Mouse (Mus musculus): ENCODE results near the gene Arpc3. TPM values are rescaled to one million over a fixed set of nuclear protein-coding genes. Genes with fewer than 3 reads are reported as not detected.

Arpc3 gene
- total RNA-seq (2021) (100 to 1,000 TPM; 250 to 287 TPM), polyA plus RNA-seq (2012; rRNA removed) (103 and 112 TPM in 2 replicates)
- long read RNA-seq, transcript Arpc3-202 (7 exons, 899 nt): major isoform, 63 of 70 reads
- long read RNA-seq, partial matches to known transcripts: 1 of 70 reads
- long read RNA-seq, other reads (novel, unspliced or antisense): 6 of 70 reads

GRCm38 (mm10) chr5:122391786-122392180 is at the start of gene Arpc3:
Gene Arpc3 (plus strand): TSS chr5:122391878.
- DNase-seq: peak; percentile 93

DNA sequence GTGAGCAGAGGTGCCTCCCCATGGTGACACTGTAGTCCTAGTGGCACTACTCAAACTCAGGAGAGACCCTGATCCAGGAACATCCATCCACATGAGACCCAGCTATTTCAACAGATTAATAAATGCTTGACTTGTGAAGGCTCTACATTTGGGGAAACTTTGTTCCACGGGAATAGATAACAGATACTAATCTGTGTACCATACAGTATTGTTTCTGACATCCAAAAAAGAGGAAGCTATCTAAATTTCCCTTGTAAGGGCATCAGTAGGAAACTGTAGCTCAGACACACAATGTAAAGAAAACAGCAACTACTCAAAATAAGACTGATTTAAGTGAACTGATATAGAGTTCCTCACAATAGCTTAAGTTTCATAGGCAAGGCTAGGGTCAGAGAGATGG is 48.8 kb upstream of the Arpc3 start:
- no peak for DNase-seq

GRCm38 (mm10) chr5:122343768-122344167 is 47.9 kb upstream of the Arpc3 start:
- DNase-seq: no peak

DNA sequence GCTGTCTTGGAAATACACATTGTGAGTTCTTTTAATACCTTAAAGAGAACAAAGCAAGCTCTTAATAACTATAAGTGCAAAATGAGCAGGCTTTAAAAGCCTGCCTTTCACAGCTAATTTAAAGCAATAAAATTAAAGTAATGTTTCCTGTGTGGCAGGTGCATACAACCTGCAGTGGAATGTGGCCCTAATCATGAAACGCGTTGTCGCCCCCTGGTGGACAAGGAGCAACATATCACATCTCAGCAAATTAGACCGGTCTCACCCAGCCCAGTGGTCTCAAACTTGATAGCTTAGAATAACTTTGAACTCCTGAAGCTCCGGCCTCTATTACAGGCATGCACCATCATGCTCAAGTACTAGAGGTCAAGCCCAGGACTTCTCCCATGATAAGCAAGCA is 47.4 kb upstream of the Arpc3 start:
- peak; percentile 60 for DNase-seq

DNA sequence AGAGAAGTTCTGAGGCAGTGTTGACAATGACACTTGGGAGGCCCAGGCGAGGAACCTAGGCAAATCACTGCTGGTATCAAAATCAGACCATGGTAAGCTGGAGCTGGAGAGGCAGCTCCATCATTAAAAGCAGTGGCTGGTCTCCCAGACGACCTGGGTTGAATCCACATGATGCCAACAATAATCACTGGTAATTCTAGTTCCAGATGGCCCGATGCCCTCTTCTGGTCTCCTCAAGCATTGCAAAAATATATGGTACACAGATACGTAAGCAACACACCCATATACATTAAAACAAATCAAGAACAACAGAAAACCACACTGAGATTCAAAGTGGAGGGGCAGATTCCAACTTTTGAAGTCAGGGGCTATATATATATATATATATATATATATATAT is 45.9 kb upstream of the Arpc3 start:
- no peak for DNase-seq

- DNase-seq: peak; percentile 98
These were observed 37.7 kb upstream of the Arpc3 start, which contains the start of the genes Rad9b and Vps29 for GRCm38 (mm10) chr5:122353807-122354491. Gene Rad9b (minus strand): TSS chr5:122354233. Gene Vps29 (plus strand): TSS chr5:122354369.

DNA sequence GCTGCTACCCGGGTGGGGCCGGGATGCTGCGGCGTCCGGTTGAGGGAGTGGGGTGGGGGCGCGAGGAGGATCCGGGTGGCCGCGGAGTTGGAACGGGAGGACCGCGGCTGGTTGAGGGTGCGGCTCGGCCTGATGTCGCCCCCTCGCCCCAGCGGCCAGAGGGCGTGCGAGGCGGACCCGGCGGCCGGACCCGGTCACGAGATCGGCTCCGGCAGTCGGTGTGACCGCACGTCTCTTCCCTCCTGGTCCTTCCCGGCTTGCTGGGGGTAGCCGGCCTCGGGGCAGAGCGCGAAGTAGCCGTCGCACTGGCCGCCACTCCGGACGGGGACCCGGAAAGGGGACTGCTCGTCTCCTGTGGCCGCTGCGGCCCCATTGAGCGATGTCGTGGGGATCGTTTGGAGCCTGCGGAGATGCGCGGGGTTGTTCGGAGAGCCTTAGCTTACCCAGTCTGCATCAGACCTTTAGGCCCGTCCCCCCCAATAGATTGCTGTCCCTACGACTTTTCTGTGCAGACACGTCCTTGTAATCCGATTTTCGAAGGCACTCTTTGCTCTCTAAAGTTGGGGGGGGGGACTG is 37.1 kb upstream of the Arpc3 start:
- DNase-seq: no peak

DNA sequence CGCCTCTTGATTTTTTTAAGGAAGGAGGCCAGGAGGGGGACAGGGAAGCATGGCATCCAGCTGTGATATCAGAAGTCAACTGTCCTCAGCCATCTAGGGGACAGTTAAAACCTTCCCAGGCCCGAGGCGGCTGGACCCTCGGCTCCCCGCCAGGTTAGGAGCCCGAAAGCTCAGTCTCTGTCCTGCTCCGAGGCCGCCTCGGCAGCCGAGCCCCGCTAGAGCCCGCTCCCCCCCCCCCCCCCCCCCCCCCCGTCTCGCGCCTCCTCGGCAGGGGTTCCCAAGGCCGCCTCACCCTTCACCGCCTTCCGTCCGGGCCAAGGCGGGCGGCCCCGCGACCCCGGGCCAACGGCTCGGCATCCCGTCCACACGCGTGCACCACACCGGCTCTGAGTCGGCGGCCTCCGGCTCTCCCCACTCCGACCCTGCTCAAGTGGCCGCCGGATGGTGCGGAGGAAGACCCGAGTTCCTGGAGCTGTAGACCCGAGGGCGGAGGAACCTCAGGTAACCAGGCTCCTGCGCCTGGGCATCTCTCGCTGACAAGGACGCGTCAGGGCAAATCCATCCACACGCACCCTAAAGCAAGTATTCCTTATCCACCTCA is 20.0 kb upstream of the Arpc3 start, which contains the start of gene Gpn3:
TSS of gene Gpn3 (plus strand) at position 286 of the 601 bp plus-strand sequence.
- no peak for DNase-seq

DNA sequence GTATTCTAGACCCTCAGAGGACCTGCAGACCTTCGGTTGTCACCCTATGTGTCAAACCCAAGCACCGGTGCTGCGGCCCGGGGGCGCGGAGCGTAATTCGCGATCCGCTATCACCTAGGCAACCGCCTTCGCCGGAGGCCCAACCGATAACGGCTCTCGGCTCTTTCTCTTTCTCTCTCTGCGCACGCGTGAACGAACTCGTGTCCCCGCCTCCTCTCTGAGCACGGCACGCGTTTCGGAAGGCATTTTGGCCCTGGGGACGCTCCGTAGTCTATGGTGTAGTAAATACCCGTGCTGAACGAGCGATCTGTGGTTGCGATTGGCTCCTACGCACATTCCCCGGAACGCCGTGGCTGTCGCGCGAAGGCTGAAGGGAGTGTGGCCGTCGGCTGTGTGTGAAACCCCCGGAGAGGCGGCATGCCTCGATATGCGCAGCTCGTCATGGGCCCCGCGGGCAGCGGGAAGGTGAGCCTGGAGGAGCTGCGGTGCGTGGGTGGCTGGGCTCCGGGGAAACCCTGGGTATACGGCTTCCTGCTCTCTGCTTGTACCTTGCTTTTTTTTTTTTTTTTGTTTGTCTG is 19.4 kb upstream of the Arpc3 start, which contains the start of gene Fam216a:
TSS of gene Fam216a (minus strand) at position 173 of the 578 bp plus-strand sequence.
- DNase-seq: peak; percentile 99

- DNase-seq: no peak
These were observed 18.8 kb upstream of the Arpc3 start for GRCm38 (mm10) chr5:122372878-122373277.

GRCm38 (mm10) chr5:122377101-122377833 is 14.4 kb upstream of the Arpc3 start:
- DNase-seq: no peak

DNA sequence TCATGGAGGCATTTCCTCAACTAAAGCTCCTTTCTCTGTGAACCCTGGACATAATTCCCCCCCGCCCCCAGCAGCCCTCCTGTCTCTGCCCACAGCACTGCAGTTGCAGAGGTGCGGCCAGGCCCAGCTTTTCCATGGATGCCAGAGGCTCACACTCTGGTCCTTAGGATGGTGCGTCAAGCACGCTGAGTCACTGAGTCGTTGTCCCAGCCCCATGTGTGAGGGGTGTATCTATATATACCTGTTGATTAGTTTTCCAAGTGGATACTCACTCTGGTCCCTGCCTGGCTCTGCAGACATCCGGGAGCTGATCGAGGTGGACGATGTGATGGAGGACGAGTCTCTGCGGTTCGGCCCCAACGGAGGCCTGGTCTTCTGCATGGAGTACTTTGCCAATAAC is 13.5 kb upstream of the Arpc3 start:
- no peak for DNase-seq

DNA sequence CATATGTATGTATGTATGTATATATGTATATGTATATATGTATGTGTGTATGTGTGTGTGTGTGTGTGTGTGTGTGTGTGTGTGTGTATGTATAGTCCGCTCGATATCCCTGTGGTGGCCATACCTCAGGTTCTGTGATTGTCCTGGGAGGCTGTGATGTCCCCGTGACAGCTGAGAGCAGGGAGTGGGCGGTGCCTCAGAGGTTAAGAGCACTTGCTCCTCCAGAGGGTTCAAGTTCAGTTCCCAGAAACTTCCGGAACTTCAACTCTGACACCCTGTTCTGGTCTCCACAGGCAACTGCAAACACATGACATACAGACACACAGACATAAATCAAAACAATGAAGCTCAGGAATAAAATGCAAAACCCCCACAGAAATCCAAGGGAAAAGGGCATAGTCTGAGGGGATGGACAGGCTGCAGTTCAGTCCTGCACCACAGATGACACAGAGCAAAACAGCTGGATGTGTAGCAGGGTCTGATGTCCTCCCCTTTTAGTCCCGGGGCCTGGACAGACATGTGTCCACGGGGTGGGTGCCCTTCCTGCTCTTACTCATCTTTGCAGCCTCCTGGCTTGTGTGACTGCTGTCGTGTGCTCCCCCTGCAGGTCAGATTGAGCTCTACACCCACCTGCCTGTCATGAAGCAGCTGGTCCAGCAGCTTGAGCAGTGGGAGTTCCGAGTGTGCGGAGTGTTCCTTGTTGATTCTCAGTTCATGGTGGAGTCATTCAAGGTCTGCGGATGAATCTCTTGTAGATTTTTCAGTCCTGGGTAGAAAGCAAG is 12.1 kb upstream of the Arpc3 start:
- DNase-seq: peak; percentile 80

DNA sequence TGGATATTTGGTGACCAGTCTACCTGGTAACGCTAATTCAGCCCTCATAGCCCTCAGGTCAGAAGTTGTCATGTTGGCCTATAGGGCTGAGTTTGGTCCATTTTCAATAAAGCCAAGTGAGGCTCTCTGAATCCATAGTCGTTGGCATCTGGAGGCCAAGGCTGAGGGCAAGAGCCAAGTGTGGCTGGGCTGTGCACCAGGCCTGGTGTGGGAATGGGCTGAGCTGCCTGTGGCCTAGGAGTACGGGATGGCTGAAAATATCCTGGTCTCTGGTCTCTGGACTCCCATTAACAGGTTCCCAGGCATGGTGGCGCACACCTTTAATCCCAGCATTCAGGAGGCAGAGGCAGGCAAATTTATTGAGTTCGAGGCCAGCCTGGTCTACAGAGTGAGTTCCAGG is 1.7 kb upstream of the Arpc3 start:
- DNase-seq: no peak

DNA sequence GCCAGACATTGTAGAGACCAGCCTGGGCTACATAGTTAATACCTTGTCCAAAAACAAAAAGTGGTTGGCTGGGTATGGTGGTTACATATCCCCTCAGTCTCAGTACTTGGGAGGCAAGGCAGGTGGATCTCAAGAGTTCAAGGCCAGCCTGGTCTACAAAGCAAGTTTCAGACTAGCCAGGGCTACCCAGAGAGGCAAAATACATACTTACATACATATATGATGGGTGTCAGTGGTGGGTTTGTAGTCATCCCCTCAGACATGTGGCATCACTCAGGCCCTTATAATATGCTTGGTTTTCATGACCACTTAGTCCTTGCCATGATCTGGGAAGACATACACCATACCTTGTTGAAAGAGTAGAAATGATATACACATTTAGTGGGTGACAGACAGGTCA is 1.0 kb upstream of the Arpc3 start:
- no peak for DNase-seq

GRCm38 (mm10) chr5:122391178-122391785 is 396 bp upstream of the Arpc3 start:
- DNase-seq: no peak

DNA sequence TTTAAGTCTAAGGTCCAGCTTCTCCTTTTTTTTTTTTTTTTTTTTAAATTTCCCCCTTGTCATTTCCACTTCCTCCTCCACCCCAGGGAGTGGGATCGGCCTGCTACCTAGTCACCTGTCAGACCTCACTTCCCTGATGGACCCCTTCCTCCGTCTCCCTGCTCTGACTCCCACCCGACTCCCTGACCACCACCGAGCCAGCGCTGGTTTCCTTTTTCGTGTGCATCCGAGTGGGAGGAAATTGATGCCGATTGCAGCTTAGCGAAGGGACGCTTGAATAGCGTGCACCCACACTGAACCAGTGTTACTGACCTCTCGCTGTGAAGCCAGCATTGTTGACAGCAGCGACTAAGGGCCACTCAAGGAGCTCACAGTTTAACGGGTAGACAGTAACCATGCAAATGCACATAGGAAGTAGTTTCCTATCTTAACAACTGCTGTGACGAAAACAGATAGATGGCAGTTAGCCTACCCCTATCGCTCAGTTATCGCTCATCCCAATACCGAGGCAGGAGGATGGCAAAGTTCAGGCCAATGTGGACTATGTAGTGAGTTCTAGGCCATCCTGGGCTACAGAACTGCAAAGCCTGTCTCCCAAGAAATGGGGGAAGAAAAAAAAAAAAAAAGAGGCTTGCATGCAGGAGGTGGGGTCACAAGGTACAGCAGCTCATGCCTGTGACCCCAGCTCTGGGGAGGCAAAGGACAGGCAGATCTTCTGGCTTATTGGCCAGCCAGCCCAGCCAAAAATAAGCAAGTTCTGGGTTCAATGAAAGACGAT is 738 bp downstream of the Arpc3 start:
- peak; percentile 40 for DNase-seq

DNA sequence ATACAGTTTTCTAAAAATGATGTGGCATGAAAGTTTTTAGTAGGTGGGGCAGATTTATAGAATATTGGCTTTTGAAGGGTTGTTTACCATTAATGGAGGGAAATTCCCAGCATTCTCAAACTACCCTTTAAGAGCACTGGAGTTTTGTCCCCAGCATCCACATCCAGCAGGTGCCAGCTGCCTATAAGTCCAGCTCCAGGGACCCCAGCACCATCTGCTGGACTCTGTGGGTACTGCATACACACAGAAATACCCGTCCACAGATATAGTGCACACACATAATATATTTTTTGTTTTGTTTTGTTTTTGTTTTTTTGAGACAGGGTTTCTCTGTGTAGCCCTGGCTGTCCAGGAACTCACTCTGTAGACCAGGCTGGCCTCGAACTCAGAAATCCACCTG is 2.2 kb downstream of the Arpc3 start:
- DNase-seq: peak; percentile 74

- DNase-seq: peak; percentile 62
These were observed 5.1 kb downstream of the Arpc3 start for GRCm38 (mm10) chr5:122396791-122397190.

- no peak for DNase-seq
These were observed 5.8 kb downstream of the Arpc3 start for GRCm38 (mm10) chr5:122397495-122397894.
